Mouse (Mus musculus) ES-CJ7 (cell line): ENCODE measurements at regions not wholly inside any gene's neighbourhood (a gene's known extent, or its start where the extent isn't known, plus 50 kb on each side); places are given as distances from the start of the nearest gene placed in this dataset.

ENCODE experiments used
- DNase-seq: peaks from one replicate; pipeline ENCODE4 v3.0.0; 2011; ENCODE audit warnings: low read depth, low spot score

- peak; percentile 14 for DNase-seq
Observed at GRCm38 (mm10) chrX:76319552-76319951, 55.4 kb downstream of the Cldn34b3 start.
